Mouse (Mus musculus) small intestine, adult 2 months (tissue): Measurements from ENCODE around the gene Trim72.

Source experiments
- CTCF ChIP-seq: fragments of 200-500 bp; IDR thresholded peaks from 2 replicates; pipeline ENCODE4 v1.5.1; 2012; ENCODE audit warnings: low read depth, mild to moderate bottlenecking, control low read depth, inconsistent platforms, low read length, moderate library complexity, mixed read lengths; ENCODE audit not compliant: insufficient replicate concordance, insufficient read length; ENCODE audit errors: extremely low read depth
- POLR2A ChIP-seq: fragments of 200-500 bp; IDR thresholded peaks from 2 replicates; pipeline ENCODE4 v1.6.1; 2012; ENCODE audit warnings: low read depth, mild to moderate bottlenecking, control low read depth, inconsistent platforms, low read length, moderate library complexity

DNA sequence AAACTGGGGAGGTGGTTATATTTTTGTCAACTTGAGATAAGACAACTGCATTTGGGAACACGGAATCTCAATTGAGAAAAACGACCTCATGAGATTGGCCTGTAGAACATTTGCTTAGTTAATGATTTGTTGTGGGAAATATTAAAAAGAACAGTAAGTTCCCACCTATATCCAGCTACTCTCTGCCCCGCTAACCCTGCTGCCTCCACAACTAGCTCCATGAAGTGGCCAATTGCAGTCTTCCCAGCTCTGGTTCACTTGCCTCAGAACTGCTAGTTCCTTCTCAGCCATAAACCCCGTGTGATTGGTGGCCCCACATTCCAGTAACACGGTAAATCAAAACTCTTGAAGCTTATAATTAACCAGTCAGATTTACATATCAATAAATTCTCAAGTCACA, 44.4 kb upstream of the Trim72 start:
- TF ChIP-seq POLR2A (no peak), CTCF (no peak)
